Mouse (Mus musculus) liver, adult 2 months (tissue): ENCODE data around the gene Itgb3.

ENCODE experiments used
- CTCF ChIP-seq: fragments of 200-500 bp; IDR thresholded peaks from 2 replicates; pipeline ENCODE4 v1.5.1; 2011; ENCODE audit warnings: low read depth, low read length, control low read depth
- POLR2A ChIP-seq: fragments of 200-500 bp; IDR thresholded peaks from 2 replicates; pipeline ENCODE4 v1.6.1; 2011; ENCODE audit warnings: low read length, control low read depth; ENCODE audit not compliant: insufficient read depth; ENCODE audit errors: extremely low read depth

- TF ChIP-seq POLR2A (no peak), CTCF (no peak)
Observed at GRCm38 (mm10) chr11:104558065-104558464, 49.7 kb upstream of the Itgb3 start.
